Mouse (Mus musculus) megakaryocyte-erythroid progenitor cell, adult 5-6 weeks (primary cell): ENCODE results near the gene Slc38a3. TPM values are rescaled to one million over a fixed set of nuclear protein-coding genes. Genes with fewer than 3 reads are reported as not detected.

Experiments
- ATAC-seq: replicated peaks from 2 replicates; pipeline ENCODE4 v1.8.0; 2016; ENCODE audit warnings: mild to moderate bottlenecking, inconsistent platforms; ENCODE audit not compliant: severe bottlenecking, poor library complexity, low FRiP score, low TSS enrichment
- total RNA-seq, 2 experiments: library from RNA; stranded (forward) in 1 of 2; stranded (reverse) in 1 of 2; fragments of 200-1000, 215-1000 nt in 1 of 2; fragments of >200 nt in 1 of 2; fragmentation: Nextera tagmentation in 1 of 2; gene quantifications; 2 replicates each; pipeline ENCODE4 v1.2.3; 2014 to 2017

The Slc38a3 gene
- total RNA-seq, 2 experiments from 2014 or later, result not detected

- no peak for ATAC-seq
Observed at GRCm38 (mm10) chr9:107670259-107670658, 929 bp upstream of the Slc38a3 start.

- ATAC-seq, result no peak
Observed at GRCm38 (mm10) chr9:107668916-107669315, 414 bp downstream of the Slc38a3 start.

- ATAC-seq, result no peak
Observed at GRCm38 (mm10) chr9:107668011-107668410, 1.3 kb downstream of the Slc38a3 start.

- ATAC-seq, result no peak
Observed at GRCm38 (mm10) chr9:107667219-107667618, 2.1 kb downstream of the Slc38a3 start.

GRCm38 (mm10) chr9:107666751-107667205, 2.6 kb downstream of the Slc38a3 start:
- no peak for ATAC-seq

- no peak for ATAC-seq
Observed at GRCm38 (mm10) chr9:107665308-107665707, 4.0 kb downstream of the Slc38a3 start.

GRCm38 (mm10) chr9:107663525-107663924, 5.8 kb downstream of the Slc38a3 start:
- ATAC-seq, result no peak

GRCm38 (mm10) chr9:107662342-107662741, 7.0 kb downstream of the Slc38a3 start:
- ATAC-seq, result no peak

GRCm38 (mm10) chr9:107660777-107661176, 8.6 kb downstream of the Slc38a3 start:
- ATAC-seq, result no peak

GRCm38 (mm10) chr9:107659961-107660360, 9.4 kb downstream of the Slc38a3 start:
- ATAC-seq, result no peak

- ATAC-seq, result no peak
Observed at GRCm38 (mm10) chr9:107659551-107659950, 9.8 kb downstream of the Slc38a3 start.

- no peak for ATAC-seq
Observed at GRCm38 (mm10) chr9:107658096-107658495, 11.2 kb downstream of the Slc38a3 start.

- ATAC-seq, result no peak
Observed at GRCm38 (mm10) chr9:107657144-107657543, 12.2 kb downstream of the Slc38a3 start.

GRCm38 (mm10) chr9:107654585-107654984, 14.7 kb downstream of the Slc38a3 start:
- no peak for ATAC-seq

- ATAC-seq, result no peak
Observed at GRCm38 (mm10) chr9:107653474-107653873, 15.9 kb downstream of the Slc38a3 start.

GRCm38 (mm10) chr9:107650708-107651481, 18.4 kb downstream of the Slc38a3 start:
- no peak for ATAC-seq

- no peak for ATAC-seq
Observed at GRCm38 (mm10) chr9:107650225-107650624, 19.1 kb downstream of the Slc38a3 start.

GRCm38 (mm10) chr9:107648767-107649166, 20.6 kb downstream of the Slc38a3 start:
- no peak for ATAC-seq

GRCm38 (mm10) chr9:107646975-107647374, 22.4 kb downstream of the Slc38a3 start:
- ATAC-seq, result no peak

GRCm38 (mm10) chr9:107645577-107645976, 23.8 kb downstream of the Slc38a3 start:
- peak; percentile 55 for ATAC-seq

- ATAC-seq, result no peak
Observed at GRCm38 (mm10) chr9:107645153-107645510, 24.2 kb downstream of the Slc38a3 start.
